Mouse (Mus musculus): ENCODE measurements around the gene Plekhm3.
A peak's percentile ranks its signal among the peaks of the same experiment; 100 is the strongest.

Plekhm3 gene

GRCm38 (mm10) chr1:64779415-64779814 is 177.2 kb downstream of the Plekhm3 start:
- DNase-seq (ENCODE audit: low spot score in 2 of 2) = no peak

- no peak for DNase-seq (ENCODE audit: low spot score in 2 of 2)
Measured at GRCm38 (mm10) chr1:64773305-64773704, 183.3 kb downstream of the Plekhm3 start.

- DNase-seq (ENCODE audit: low spot score in 2 of 2) = no peak
Measured at GRCm38 (mm10) chr1:64770169-64770568, 186.5 kb downstream of the Plekhm3 start.

- no peak for DNase-seq (ENCODE audit: low spot score in 2 of 2)
Measured at GRCm38 (mm10) chr1:64761646-64762045, 195.0 kb downstream of the Plekhm3 start.

GRCm38 (mm10) chr1:64757766-64758165 is 198.9 kb downstream of the Plekhm3 start:
- peak in 1 of 2 experiments; percentile 34 for DNase-seq (ENCODE audit: low spot score in 2 of 2)

- peak in 1 of 2 experiments; percentile 48 for DNase-seq (ENCODE audit: low spot score in 2 of 2)
Measured at GRCm38 (mm10) chr1:64757254-64757653, 199.4 kb downstream of the Plekhm3 start.

- peak in 1 of 2 experiments; percentile 13 for DNase-seq (ENCODE audit: low spot score in 2 of 2)
Measured at GRCm38 (mm10) chr1:64756640-64757030, 200.0 kb downstream of the Plekhm3 start.

GRCm38 (mm10) chr1:64755971-64756639 is 200.5 kb downstream of the Plekhm3 start:
- no peak for DNase-seq (ENCODE audit: low spot score in 2 of 2)

- DNase-seq (ENCODE audit: low spot score in 2 of 2) = no peak
Measured at GRCm38 (mm10) chr1:64754658-64755057, 202.0 kb downstream of the Plekhm3 start.

- DNase-seq (ENCODE audit: low spot score in 2 of 2) = no peak
Measured at GRCm38 (mm10) chr1:64753668-64754067, 203.0 kb downstream of the Plekhm3 start.

- no peak for DNase-seq (ENCODE audit: low spot score in 2 of 2)
Measured at GRCm38 (mm10) chr1:64753109-64753508, 203.5 kb downstream of the Plekhm3 start.

- no peak for DNase-seq (ENCODE audit: low spot score in 2 of 2)
Measured at GRCm38 (mm10) chr1:64744616-64745015, 212.0 kb downstream of the Plekhm3 start.

GRCm38 (mm10) chr1:64742741-64743408 is 213.7 kb downstream of the Plekhm3 start:
- DNase-seq (ENCODE audit: low spot score in 2 of 2) = no peak

GRCm38 (mm10) chr1:64738661-64739082 is 218.0 kb downstream of the Plekhm3 start:
- no peak for DNase-seq (ENCODE audit: low spot score in 2 of 2)

GRCm38 (mm10) chr1:64738180-64738555 is 218.5 kb downstream of the Plekhm3 start:
- DNase-seq (ENCODE audit: low spot score in 2 of 2) = no peak

GRCm38 (mm10) chr1:64737502-64738179 is 219.0 kb downstream of the Plekhm3 start, which contains the start of gene Fzd5:
TSS of gene Fzd5 (minus strand) at chr1:64737751.
- DNase-seq (ENCODE audit: low spot score in 2 of 2) = peak; percentile 92

GRCm38 (mm10) chr1:64736681-64737501 is 219.7 kb downstream of the Plekhm3 start:
- no peak for DNase-seq (ENCODE audit: low spot score in 2 of 2)
